Mouse (Mus musculus): ENCODE data around the gene D230025D16Rik.
A peak's percentile ranks its signal among the peaks of the same experiment; 100 is the strongest.

Gene D230025D16Rik

GRCm38 (mm10) chr8:105294776-105295175, 69.8 kb downstream of the D230025D16Rik start:
- DNase-seq = peak in 1 of 2 experiments; percentile 45

- no peak for DNase-seq
These were observed 70.3 kb downstream of the D230025D16Rik start for GRCm38 (mm10) chr8:105295256-105295655.

GRCm38 (mm10) chr8:105295895-105296573, 71.1 kb downstream of the D230025D16Rik start, which contains the start of gene Exoc3l:
Exoc3l (minus strand) TSS chr8:105296101.
- DNase-seq = peak; percentile 40 to 45

- DNase-seq = peak; percentile 93 to 95
These were observed 72.7 kb downstream of the D230025D16Rik start, which contains the start of gene E2f4 for GRCm38 (mm10) chr8:105297511-105298192. E2f4 (plus strand) TSS chr8:105297663.

- no peak for DNase-seq
These were observed 73.7 kb downstream of the D230025D16Rik start for GRCm38 (mm10) chr8:105298351-105299252.

- no peak for DNase-seq
These were observed 75.0 kb downstream of the D230025D16Rik start for GRCm38 (mm10) chr8:105299962-105300361.

All from lung, adult 18-20 months (tissue).